Mouse (Mus musculus) T-helper 17 cell (primary cell): Measurements from ENCODE around the gene Hcls1.

Experiments
- in situ Hi-C, 2 experiments: fragments of 300-600 bp; cut with MboI, MseI; formaldehyde crosslinking; loops; 1 replicate in 1 of 2; 2 replicates in 1 of 2; pipeline ENCODE4 v1.15.1; 2025; ENCODE audit warnings: high pct_unique_total_duplicates in 2 of 2

The Hcls1 gene

DNA sequence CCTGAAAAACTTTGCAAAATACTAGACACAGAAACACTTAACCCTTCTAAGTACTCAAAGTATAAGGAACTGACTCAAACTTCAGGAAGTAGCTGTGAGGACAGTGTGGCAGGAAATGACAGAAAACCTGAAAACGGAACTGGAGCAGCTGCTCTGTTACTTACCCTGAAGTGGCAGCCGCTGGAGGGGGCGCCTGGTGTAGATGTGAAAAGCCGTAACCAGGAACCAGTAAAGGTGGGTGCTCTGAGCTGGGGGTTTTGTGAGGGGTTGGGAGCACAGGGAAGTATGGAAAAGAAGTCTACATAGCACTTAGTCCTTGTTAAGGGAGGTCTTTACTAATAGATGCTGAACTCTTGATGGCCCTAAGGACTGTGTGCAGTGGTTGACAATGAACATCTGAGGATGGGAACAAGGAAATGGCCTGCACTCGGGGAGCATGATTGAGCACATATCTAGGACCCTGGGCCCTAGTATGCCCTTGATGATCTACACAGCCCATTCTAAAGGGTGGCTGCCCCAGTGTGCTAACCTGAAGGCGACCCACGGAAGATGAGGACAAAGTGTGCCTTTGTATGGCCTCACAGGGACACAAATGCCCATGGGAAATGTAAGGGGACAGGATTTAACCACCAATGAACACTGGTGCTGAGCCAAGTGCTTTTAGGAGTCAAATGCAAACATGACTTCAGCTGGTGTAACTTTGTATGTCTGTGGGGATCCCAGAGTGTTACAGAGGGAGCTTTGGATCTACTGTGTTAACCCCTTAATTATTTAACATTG, at the start of gene Hcls1:
TSS of gene Hcls1 (plus strand) at position 143 of the 780 bp plus-strand sequence.
- in situ Hi-C loops, result no loop called here

- in situ Hi-C loops, result loop anchor here (5.0 kb wide), 1 partner anchor 111 kb away; no protein-coding TSS in a partner anchor
Observed at GRCm38 (mm10) chr16:36885912-36886311, 48.9 kb upstream of the Hcls1 start.

GRCm38 (mm10) chr16:36887546-36887945, 47.2 kb upstream of the Hcls1 start:
- in situ Hi-C loops, result loop anchor here (5.0 kb wide), 1 partner anchor 110 kb away; no protein-coding TSS in a partner anchor

- in situ Hi-C loops, result no loop called here
Observed at GRCm38 (mm10) chr16:36890559-36890958, 44.2 kb upstream of the Hcls1 start.

DNA sequence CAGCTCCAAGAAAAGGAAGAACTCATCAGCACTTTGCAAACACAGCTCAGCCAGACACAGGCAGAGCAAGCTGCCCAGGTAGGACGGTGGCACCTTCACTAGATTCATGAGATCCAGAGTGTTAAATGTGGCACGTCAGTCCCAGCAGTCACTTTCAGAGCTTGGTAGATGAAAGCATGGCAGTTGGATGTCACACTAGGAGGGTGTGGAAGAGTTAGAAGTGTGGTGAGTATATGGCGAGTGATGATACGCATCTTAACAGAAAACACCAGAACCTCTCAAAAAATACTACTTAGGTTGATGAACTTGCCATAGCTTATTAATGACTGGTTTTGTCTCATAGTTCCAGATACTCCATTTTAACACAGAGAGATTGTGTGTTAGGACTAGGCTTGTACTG, 43.4 kb upstream of the Hcls1 start:
- in situ Hi-C loops, result no loop called here

DNA sequence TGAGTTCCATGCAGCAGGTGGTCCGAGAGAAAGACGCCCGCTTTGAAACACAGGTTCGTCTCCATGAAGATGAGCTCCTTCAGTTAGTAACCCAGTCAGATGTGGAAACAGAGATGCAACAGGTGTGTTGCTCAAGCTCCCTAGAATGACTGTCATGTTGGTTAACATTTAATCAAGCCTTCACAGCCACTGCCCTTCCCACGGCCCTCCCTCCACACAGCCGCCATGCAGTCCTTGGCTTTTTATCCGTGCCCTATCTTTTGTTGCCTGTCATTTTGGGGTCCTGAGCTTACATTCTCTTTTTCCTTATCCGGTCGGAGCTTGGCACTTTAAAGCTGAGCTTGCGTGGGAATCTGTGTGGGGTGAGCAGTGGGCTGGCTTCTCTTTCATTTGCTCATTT, 41.5 kb upstream of the Hcls1 start:
- in situ Hi-C loops, result no loop called here

DNA sequence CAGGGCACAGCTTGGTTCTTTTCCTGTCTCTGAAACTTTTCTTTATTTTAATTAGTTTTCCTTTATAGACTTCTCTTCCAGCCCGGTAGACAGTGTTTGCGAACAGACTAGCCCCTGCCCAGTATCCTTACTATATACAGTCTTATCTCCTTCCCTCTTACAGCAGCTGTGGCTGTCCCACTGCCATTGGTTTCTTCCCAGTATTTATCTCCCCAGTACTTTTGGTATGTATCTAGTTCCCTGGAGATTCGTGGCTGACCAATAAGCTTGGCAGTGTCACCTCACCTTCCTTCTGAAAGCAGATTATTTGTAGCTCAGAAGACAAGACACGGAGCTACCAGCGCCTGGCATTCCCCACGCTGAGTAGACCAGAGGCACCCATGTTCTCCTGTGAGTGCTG, 38.1 kb upstream of the Hcls1 start:
- in situ Hi-C loops, result no loop called here

GRCm38 (mm10) chr16:36903156-36903555, 31.6 kb upstream of the Hcls1 start:
- in situ Hi-C loops, result no loop called here

DNA sequence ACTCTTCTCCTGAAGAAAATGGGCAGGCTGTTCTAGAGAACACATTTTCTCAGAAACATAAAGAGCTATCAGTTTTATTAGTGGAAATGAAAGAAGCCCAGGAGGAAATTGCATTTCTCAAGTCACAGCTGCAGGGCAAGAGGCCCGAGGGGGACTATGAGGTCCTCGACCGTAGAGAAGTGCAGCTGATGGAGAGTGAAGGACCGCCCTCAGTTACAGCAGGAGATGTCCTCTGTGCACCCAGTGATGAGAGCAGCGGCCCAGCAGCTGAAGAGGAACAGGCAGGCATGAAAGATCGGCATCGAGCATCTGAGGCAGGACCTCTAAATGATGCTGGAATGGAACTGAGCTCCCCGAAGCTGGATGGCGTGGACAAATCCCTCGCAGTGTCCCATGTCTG, 22.9 kb upstream of the Hcls1 start:
- in situ Hi-C loops, result loop anchor here in 1 of 2 experiments (10.0 kb wide), 1 partner anchor 473 kb away; the partner anchor contains the start of gene Stxbp5l

- in situ Hi-C loops, result loop anchor here in 1 of 2 experiments (10.0 kb wide), 1 partner anchor 472 kb away; the partner anchor contains the start of gene Stxbp5l
Observed at GRCm38 (mm10) chr16:36912311-36912710, 22.5 kb upstream of the Hcls1 start.

- in situ Hi-C loops, result loop anchor here in 1 of 2 experiments (10.0 kb wide), 1 partner anchor 471 kb away; the partner anchor contains the start of gene Stxbp5l
Observed at GRCm38 (mm10) chr16:36914195-36914594, 20.6 kb upstream of the Hcls1 start.

GRCm38 (mm10) chr16:36918505-36918904, 16.3 kb upstream of the Hcls1 start:
- in situ Hi-C loops, result loop anchor here in 1 of 2 experiments (10.0 kb wide), 1 partner anchor 466 kb away; the partner anchor contains the start of gene Stxbp5l

- in situ Hi-C loops, result loop anchor here in 1 of 2 experiments (5.0 kb wide), 1 partner anchor 38 kb away; no protein-coding TSS in a partner anchor
Observed at GRCm38 (mm10) chr16:36920410-36920809, 14.4 kb upstream of the Hcls1 start.

- in situ Hi-C loops, result loop anchor here in 1 of 2 experiments (5.0 kb wide), 1 partner anchor 39 kb away; no protein-coding TSS in a partner anchor
Observed at GRCm38 (mm10) chr16:36921067-36921613, 13.6 kb upstream of the Hcls1 start.

GRCm38 (mm10) chr16:36921980-36922379, 12.8 kb upstream of the Hcls1 start:
- in situ Hi-C loops, result loop anchor here in 1 of 2 experiments (5.0 kb wide), 1 partner anchor 40 kb away; no protein-coding TSS in a partner anchor

DNA sequence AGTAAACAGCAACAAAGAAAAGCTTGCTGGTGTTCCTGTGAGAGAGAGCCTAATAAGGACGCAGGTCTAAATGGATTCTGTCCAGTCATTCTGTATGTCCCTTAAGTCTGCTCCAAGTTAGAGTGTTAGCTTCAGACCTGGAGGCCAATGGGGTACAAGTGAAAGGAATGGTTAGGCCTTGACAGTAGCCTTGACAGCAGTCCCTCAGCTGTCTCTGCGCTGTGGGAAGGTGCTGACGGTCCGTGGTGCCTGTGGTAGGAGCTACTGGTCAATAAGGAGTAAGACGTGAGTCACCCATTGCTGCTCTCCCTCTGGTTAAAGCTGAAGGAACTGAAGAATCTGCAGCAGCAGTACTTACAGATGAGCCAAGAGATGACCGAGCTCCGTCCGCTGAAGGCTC, 10.5 kb upstream of the Hcls1 start:
- in situ Hi-C loops, result loop anchor here in 1 of 2 experiments (5.0 kb wide), 1 partner anchor 42 kb away; no protein-coding TSS in a partner anchor

- in situ Hi-C loops, result no loop called here
Observed at GRCm38 (mm10) chr16:36925351-36925750, 9.4 kb upstream of the Hcls1 start.

DNA sequence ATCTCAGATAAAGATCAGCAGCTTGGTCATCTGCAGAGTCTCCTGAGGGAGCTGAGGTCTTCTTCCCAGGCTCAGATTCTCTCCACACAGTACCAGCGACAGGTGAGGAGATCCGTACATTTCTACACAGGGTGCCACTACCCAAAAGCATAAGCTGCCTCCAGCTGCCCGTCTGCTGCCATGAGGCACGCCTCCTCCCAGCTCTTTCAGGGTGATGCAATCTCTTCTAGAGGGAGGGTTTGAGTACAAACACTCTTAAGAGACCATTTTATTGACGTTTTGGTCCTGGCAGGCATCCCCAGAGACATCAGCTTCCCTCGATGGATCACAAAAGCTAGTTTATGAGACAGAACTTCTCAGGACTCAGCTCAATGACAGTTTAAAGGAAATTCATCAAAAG, 9.0 kb upstream of the Hcls1 start:
- in situ Hi-C loops, result no loop called here

DNA sequence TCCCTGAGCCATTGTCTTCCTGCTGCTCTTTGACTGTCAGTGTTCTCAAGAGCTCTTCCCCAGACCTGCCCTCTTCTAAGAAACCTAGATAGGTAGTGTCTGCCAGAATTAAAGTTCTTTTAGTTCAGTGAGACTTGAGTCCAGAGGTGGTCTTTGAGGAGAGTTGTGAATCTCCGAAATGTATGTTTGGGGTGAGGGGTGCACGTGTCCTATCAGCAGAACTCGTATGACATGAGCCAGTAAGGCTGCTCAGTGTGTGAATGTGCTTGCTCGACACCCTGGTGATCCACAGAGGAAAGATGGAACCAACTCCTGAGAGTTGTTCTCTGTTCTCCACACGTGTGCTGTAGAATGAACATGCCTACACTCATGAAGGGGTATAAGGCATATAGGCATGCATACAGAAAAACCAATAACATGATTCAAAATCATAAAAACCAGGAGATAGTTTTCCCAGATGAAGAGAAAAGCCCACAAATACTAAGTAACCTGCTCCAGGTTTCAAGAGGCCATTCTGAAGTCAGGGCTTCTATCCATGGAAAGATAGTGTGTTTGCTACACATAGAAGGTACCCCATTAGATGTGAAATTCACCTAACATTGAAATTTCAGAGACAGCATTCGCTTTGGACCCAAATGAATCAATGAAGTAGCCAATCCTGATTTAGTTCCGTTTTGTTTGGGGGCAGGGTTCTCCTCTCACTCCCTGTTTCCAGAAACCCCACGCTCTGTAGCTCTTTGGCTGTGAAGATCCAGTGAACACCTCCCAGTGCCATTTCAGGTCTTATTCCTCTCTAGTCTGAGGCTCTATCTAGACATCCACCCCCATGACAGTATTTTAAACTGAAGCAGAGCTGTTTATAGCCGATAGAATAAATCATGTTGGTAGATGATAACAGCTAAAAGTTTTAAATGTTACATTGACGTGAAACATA, 8.0 kb upstream of the Hcls1 start:
- in situ Hi-C loops, result no loop called here

DNA sequence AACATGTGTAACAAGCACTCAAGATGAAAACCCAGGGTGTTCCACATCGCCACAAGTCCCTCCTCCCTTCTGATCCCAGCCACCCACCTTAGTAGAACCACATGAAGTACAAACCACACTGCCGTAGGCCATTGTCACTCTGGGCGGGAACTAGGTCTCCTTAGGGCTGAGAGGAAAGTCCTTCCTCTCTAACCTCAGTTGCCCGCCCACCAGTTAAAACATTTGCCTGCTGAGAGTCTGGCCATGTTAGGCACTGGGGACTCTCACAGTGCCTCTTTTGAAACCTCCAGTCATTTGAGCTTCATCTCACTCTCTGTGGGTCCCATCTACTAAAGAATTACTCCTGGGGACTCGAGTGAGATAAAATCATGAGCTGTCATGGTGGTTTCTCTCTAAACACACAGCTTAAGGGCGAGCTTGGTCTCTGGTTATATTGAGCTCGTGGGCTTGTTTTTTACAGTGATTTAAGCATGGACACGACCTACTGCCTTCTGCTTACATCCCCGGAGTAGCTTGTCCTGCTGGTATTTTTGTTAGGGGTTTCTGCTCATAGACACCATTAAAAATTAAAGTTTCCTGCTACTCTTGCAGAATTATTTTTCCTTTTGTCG, 7.2 kb upstream of the Hcls1 start:
- in situ Hi-C loops, result no loop called here

GRCm38 (mm10) chr16:36928106-36928500, 6.7 kb upstream of the Hcls1 start:
- in situ Hi-C loops, result no loop called here
